Mouse (Mus musculus) erythroblast, embryonic 14.5 days (primary cell): Measurements from ENCODE around the gene C1rl. TPM values are rescaled to one million over a fixed set of nuclear protein-coding genes. Genes with fewer than 3 reads are reported as not detected.

Experiments used
- H3K27me3 ChIP-seq: 2 replicates; pipeline ENCODE4 v1.6.1; 2012; ENCODE audit warnings: inconsistent platforms; ENCODE audit not compliant: control insufficient read depth
- H3K36me3 ChIP-seq: 2 replicates; pipeline ENCODE4 v1.6.1; 2012; ENCODE audit warnings: mild to moderate bottlenecking, inconsistent platforms; ENCODE audit not compliant: control insufficient read depth
- H3K4me1 ChIP-seq: 2 replicates; pipeline ENCODE4 v1.6.1; 2012; ENCODE audit warnings: inconsistent platforms; ENCODE audit not compliant: control insufficient read depth
- H3K4me3 ChIP-seq: replicated peaks from 2 replicates; pipeline ENCODE3; 2012; ENCODE audit warnings: moderate library complexity, mild to moderate bottlenecking, inconsistent platforms
- H3K9me3 ChIP-seq: 2 replicates; pipeline ENCODE4 v1.6.1; 2012; ENCODE audit warnings: low read length, inconsistent platforms, mixed read lengths; ENCODE audit not compliant: control insufficient read depth
- GATA1 ChIP-seq: IDR thresholded peaks from 2 replicates; pipeline ENCODE4 v1.6.1; 2012; ENCODE audit warnings: low read length, inconsistent platforms, mixed read lengths
- TAL1 ChIP-seq: IDR thresholded peaks from 3 replicates; pipeline ENCODE4 v1.6.1; 2012; ENCODE audit warnings: low read length, inconsistent platforms, mixed read lengths
- polyA plus RNA-seq: library from polyadenylated mRNA; stranded (reverse); fragments of >175 nt; gene quantifications from 2 replicates; pipeline ENCODE4 v1.2.3, GENCODE M21; 2012

The C1rl gene
- polyA plus RNA-seq, 1 experiment: not detected

DNA sequence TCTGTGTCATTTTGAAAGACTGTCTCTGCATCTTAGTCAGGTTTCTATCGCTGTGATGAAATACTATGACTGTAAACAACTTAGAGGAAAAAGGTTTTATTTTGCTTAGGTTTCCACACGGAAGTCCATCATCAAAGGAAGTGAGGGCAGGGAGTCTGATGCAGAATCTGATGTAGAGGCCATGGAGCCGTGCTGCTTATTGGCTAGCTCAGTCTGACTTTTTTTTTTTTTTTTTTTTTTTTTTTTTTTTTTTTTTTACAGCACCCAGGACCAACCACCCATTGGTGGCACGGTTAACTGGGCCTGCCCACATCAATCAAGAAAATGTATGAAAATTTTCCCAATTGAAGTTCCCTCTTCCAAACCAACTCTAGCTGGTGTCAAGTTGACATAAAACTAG lies 4.0 kb upstream of the C1rl start:
- H3K36me3 ChIP-seq: no peaks in the 10 kb centered on the region
- TF ChIP-seq GATA1 (no peak), TAL1 (no peak)
- peaks cover 16% of the 10 kb centered on the region for H3K4me1 ChIP-seq
- H3K4me3 ChIP-seq: no peak overlapping the region
- H3K9me3 ChIP-seq: no peaks in the 10 kb centered on the region
- no peaks in the 10 kb centered on the region for H3K27me3 ChIP-seq

DNA sequence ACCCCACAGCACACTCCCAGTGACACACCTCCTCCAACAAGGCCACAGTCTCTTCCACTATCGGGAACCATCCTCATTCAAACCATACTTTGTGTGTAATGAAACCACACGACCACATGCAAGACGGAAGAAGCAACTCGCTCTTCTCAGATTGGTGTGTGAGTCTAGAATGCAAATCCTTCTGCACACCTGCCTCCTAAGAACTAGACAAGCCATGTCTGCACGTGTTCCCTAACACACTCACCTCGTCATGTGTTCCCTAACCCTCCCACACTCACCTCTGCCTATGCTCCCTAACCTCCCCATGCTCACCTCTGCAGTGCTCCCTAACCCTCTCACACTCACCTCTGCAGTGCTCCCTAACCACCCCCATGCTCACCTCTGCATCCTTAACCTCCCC lies 1.5 kb upstream of the C1rl start:
- Histone ChIP-seq H3K4me3 (no peak overlapping the region), H3K9me3 (no peaks in the 10 kb centered on the region; the same call in 1 of the 2 replicates), H3K27me3 (no peaks in the 10 kb centered on the region), H3K36me3 (no peaks in the 10 kb centered on the region; the same call in 1 of the 2 replicates), H3K4me1 (peaks cover 18% of the 10 kb centered on the region)
- TF ChIP-seq GATA1 (no peak), TAL1 (no peak)

DNA sequence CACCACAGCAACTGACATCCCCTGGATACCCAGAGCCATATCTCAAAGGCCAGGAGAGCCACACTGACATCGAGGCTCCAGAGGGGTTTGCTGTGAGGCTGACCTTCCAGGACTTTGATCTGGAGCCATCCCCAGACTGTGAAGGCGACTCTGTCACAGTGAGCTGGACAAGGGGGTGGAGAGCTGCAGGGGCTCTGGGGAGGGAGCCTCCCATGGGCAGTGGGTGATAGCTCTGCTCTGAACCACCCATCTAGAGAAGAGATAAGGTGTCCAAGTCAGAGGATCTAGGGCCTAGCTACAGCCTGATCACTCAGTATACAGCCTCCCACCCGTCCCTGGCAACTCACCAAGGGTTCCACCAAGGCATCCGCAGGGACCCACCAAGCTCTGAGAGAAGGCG lies 973 bp downstream of the C1rl start:
- Histone ChIP-seq H3K4me3 (no peak overlapping the region), H3K36me3 (no peaks in the 10 kb centered on the region; the same call in 1 of the 2 replicates), H3K27me3 (no peaks in the 10 kb centered on the region), H3K9me3 (no peaks in the 10 kb centered on the region; the same call in 1 of the 2 replicates), H3K4me1 (peaks cover 18% of the 10 kb centered on the region)
- TF ChIP-seq GATA1: no peak
- no peak for TF ChIP-seq TAL1

DNA sequence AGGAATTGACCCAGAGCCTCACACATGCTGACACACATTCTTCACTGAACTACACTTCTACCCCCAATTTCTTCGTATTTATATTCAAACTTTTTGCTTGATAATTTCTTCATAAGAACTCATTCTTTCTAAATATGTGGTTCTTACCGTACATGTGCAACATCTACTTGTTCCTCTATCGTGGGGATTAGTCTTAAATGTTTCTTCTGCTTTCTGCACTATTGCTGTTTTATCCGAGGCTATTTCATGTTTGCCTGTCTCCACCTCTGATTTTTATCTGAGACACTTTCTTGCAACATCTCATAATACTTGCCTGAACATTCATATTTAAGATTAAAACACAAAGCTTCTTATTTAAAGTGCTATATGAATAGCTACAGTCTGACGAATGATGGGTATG lies 3.1 kb downstream of the C1rl start:
- Histone ChIP-seq H3K27me3 (no peaks in the 10 kb centered on the region), H3K4me1 (peaks cover 18% of the 10 kb centered on the region), H3K4me3 (no peak overlapping the region), H3K36me3 (no peaks in the 10 kb centered on the region; the same call in 1 of the 2 replicates), H3K9me3 (no peaks in the 10 kb centered on the region; the same call in 1 of the 2 replicates)
- TF ChIP-seq GATA1 (no peak), TAL1 (no peak)

DNA sequence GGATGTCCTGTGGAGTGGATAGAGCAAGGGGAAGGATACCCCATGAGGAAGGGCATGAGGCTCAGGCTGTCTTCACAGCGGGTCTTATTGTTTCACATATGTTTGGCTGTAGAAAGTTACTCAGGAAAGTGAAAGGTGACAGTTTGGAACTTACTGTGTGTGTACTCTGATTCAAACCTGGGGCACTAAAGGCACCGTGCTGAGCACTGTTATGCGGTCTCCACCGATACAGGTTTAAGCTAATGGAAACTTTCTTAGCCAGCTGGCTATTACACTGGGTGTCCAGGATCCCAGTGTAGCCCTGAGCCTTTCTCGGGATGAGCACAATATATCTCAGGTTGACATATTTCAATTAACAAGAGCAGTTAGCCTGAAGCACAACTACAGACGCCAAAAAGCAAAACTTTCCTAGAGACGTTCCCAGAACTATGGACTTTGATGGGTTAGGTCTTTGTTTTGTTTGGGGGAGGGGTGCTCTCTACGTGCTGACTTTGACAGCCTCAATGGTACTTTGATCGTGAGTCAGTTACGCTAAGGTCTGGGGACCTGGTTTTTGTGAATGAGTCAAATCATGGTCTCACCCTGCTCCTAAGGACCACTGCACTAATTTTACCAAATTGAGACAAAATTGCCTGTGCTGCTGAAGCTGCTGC lies 7.1 kb downstream of the C1rl start:
- Histone ChIP-seq H3K9me3 (no peaks in the 10 kb centered on the region; the same call in 1 of the 2 replicates), H3K27me3 (no peaks in the 10 kb centered on the region), H3K4me1 (no peaks in the 10 kb centered on the region), H3K4me3 (no peak overlapping the region), H3K36me3 (no peaks in the 10 kb centered on the region; the same call in 1 of the 2 replicates)
- TF ChIP-seq GATA1 (no peak), TAL1 (no peak)

DNA sequence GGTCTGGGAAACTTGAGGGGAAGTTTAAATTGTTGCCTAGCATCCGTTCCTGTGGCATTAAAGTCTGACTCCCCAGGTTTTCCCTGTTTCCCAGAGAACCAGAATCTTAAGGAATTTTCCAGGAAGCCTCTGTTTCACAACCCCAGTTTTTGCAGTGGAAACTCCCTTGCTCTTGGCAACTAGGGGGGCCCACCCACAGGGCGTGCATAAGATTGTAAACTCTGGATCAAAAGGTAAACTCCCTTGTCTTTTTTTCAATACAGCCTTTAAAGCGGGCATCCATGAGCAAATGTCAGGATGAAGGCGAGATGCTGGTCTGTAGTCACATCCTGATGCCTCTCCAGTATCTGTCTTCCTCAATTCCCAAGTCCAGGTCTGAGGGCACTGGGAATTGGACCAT lies 8.6 kb downstream of the C1rl start:
- H3K4me1 ChIP-seq: no peaks in the 10 kb centered on the region
- H3K4me3 ChIP-seq: no peak overlapping the region
- no peaks in the 10 kb centered on the region; the same call in 1 of the 2 replicates for H3K36me3 ChIP-seq
- H3K9me3 ChIP-seq: no peaks in the 10 kb centered on the region
- TF ChIP-seq GATA1: no peak
- no peak for TF ChIP-seq TAL1
- H3K27me3 ChIP-seq: no peaks in the 10 kb centered on the region

DNA sequence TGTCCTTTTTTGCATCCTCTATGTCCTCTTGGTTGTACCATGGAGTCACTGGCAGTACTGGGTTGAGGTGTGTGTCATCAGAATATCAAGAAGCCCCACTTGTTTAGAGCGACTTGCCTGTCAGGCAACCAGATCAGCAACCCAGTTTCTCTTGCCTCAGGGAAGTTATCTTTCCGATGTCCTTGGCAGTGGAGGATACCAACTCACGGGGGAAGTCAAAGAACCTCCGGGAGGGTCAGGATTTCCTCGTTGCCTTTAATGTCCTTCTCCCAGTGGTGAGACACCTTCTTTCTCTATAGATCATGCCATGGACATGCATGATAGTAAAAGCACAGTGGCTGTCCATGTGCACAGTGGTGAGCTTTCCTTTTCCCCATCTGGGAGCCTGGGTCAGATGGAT lies 9.1 kb downstream of the C1rl start:
- no peaks in the 10 kb centered on the region; the same call in 1 of the 2 replicates for H3K36me3 ChIP-seq
- H3K4me1 ChIP-seq: no peaks in the 10 kb centered on the region
- no peak overlapping the region for H3K4me3 ChIP-seq
- TF ChIP-seq GATA1 (no peak), TAL1 (no peak)
- no peaks in the 10 kb centered on the region for H3K9me3 ChIP-seq
- no peaks in the 10 kb centered on the region for H3K27me3 ChIP-seq

DNA sequence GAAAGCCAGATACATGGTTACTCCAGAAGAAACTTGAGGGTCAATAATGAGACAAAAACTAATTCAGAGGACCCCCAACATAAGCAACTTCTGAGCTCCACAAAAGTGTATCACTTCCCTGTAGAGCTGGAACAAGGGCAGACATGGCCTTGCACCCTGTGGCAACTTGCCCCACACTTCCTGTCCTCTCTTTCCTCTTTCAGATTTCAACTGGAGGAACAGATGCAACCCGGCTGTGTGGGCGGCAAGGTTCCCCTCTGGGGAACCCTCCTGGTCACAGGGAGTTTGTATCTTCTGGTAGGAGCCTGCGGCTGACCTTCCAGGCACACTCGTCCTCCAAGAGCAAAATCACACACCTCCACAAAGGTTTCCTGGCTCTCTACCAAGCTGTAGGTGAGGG lies 12.1 kb downstream of the C1rl start:
- no peak overlapping the region for H3K4me3 ChIP-seq
- H3K36me3 ChIP-seq: no peaks in the 10 kb centered on the region; the same call in 1 of the 2 replicates
- no peaks in the 10 kb centered on the region for H3K9me3 ChIP-seq
- no peaks in the 10 kb centered on the region for H3K4me1 ChIP-seq
- no peaks in the 10 kb centered on the region for H3K27me3 ChIP-seq
- no peak for TF ChIP-seq TAL1
- no peak for TF ChIP-seq GATA1

DNA sequence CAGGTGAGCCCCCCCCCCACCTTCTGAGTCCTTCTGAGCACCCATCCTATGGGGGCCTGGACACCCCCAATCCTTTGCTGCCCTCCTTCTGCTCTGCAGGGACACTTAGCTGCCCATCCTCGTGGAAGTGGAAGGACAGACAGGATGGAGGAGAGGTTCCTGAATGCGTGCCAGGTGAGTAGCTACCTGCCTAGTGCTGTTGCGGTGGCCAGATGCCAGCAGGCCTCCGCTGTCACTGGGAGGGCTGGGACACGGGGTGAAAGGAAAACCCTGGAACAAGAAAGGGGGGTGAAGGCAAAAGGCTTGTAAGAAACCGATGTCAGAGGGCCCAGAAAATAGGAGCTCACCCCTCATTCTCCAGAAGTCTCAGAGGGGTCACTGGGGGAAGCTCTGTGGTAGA lies 14.1 kb downstream of the C1rl start:
- H3K36me3 ChIP-seq: no peaks in the 10 kb centered on the region; the same call in 1 of the 2 replicates
- H3K9me3 ChIP-seq: no peaks in the 10 kb centered on the region
- TF ChIP-seq TAL1 (no peak), GATA1 (no peak)
- H3K4me1 ChIP-seq: no peaks in the 10 kb centered on the region
- no peak overlapping the region for H3K4me3 ChIP-seq
- no peaks in the 10 kb centered on the region for H3K27me3 ChIP-seq
